Mouse (Mus musculus) adrenal gland, postnatal 4 days (tissue): Measurements from ENCODE around the gene Uqcc2. TPM values are rescaled to one million over a fixed set of nuclear protein-coding genes. Genes with fewer than 3 reads are reported as not detected.

ENCODE experiments used
- DNase-seq, 2 experiments: peaks; one replicate each; pipeline ENCODE4 v3.0.0; 2021 to 2022; ENCODE audit warnings: low spot score in 2 of 2, mixed read lengths in 2 of 2
- long read RNA-seq, 2 experiments: library from polyadenylated mRNA; stranded (forward); transcript quantifications; one replicate each; pipeline ENCODE4 v2.0.0; 2021
- total RNA-seq, 2 experiments: library from RNA; stranded (reverse); gene quantifications; 2 replicates each; pipeline ENCODE4 v1.2.3; 2021

The Uqcc2 gene
- 100 to 1,000 TPM; 128 to 138 TPM for total RNA-seq
- long read RNA-seq, experiment 1, transcript Uqcc2-201 (4 exons, 500 nt): major isoform, 90 of 95 reads
- long read RNA-seq, experiment 1, partial matches to known transcripts: 1 of 95 reads
- long read RNA-seq, experiment 1, other reads (novel, unspliced or antisense): 4 of 95 reads
- long read RNA-seq, experiment 2, transcript Uqcc2-201 (4 exons, 500 nt): major isoform, 68 of 70 reads
- long read RNA-seq, experiment 2, partial matches to known transcripts: 1 of 70 reads
- long read RNA-seq, experiment 2, other reads (novel, unspliced or antisense): 1 of 70 reads

DNA sequence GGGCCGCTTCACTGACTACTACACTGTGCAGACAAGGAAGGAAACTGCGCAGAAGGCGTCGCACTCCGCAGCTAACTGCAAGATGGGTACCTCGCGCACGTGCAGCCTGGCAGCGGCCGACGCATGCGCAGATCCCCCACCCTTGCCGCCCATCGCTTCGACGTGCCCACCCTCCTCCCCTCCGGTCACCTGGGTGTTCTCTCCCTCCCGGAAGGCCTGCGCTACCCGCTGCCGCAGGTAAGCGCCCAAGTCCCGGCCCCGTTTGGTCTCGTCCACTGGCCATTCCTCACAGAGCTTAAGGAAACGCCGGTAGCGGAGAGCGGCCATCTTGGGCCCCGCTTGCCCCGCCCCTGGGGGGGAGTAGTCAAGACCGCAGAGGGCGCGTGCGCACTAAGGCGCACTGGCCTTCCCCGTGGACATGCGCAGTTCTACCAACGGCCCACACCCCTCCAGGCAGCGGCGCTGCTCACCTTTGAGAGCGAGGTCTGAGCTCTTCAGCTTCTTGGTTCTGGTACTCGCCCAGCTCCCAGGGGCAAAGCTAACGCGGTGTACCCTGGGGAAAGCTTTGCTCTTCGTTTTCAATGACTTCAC is at the start of gene Uqcc2:
Gene Uqcc2 (minus strand): TSS at position 366 of the 591 bp plus-strand sequence.
- peak; percentile 94 to 97 for DNase-seq

GRCm38 (mm10) chr17:27182401-27182800 is 48.7 kb upstream of the Uqcc2 start:
- DNase-seq: no peak

DNA sequence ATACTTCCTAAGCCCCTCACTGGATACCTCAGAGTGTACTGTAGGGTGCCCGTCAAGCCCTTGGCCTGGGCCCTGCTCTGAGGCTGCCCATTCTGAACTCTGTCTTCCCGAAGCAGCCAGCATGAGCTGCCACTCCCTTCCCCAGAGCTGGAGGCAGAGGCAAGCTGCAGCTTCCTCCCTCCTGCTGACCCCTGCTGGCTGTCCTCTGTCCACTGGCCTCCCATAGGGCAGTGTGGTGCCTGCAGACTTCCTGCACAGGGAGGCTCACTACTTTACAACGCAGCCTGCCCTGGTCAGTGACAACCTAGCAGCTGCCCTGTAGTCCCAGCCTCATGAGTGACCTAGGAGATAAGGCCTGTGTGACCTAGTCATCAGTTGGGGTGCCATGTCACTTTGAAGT is 48.0 kb upstream of the Uqcc2 start:
- no peak for DNase-seq

DNA sequence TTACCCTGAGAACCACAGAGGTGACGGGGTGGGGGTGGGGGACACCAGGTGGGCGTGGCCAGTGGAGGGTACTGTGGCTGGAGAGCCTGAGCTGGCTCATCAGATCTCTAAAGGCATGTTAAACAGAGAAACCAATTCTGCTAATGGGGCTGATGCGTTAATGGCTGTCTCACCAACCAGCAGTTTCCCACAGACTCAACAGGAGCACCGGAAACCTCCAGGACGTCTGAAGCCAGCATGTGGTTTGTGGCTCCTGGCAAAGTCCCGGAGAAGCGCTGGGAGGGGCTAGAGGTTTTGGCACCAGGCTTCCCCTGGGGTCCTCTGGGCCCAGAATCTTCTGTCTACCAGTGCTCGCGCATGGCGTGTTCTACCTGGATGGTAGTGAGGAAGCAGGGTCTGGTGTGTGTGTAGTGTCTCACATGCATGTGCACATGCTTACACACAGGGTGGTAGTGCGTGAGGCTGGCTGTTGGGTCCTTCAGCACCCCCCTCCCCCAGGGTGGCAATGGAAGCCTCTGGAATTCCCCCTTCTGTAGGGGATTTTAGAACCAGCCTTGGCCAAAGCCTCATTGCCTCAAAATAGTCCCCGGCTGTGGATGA is 46.1 kb upstream of the Uqcc2 start:
- no peak for DNase-seq

GRCm38 (mm10) chr17:27178427-27179177 is 44.9 kb upstream of the Uqcc2 start:
- no peak for DNase-seq

DNA sequence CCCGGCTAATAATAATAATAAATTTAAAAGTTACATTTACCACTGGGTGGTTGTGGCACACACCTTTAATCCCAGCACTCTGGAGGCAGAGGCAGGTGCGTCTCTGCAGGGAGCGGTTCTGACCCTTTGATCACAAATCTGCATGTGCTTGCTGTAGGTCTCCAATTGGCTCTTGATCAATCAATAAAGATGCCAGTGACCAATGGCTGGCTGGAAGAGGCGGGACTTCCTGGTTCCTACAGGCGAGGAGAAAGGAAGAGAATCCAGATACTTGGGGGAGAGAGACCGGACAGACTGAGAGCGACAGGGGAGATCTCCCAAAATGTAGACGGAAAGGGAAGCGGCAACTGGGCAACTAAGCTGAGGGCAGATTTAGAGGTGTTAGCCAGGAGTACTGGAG is 44.3 kb upstream of the Uqcc2 start:
- no peak for DNase-seq

- DNase-seq: no peak
Observed at GRCm38 (mm10) chr17:27176754-27177153, 43.0 kb upstream of the Uqcc2 start.

DNA sequence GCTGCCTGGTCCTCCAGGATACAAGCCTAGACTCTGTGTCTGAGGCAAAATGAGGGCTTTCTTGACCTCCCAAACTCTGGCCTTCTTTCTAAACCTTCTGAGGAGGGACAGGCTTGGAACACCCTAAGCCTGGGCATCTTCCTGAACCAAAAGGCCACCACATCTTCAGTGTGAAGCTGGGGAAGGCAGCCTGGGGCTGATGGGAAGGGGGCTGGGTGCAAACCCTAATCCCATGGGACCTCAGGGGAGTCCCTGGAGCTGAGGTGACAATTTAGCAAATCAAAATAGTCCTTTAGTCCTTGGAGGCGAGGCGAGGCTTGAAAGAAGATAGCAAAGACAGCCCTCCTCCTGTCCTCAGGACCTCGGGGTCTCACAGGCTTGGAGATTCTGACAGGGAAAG is 42.6 kb upstream of the Uqcc2 start:
- no peak for DNase-seq

DNA sequence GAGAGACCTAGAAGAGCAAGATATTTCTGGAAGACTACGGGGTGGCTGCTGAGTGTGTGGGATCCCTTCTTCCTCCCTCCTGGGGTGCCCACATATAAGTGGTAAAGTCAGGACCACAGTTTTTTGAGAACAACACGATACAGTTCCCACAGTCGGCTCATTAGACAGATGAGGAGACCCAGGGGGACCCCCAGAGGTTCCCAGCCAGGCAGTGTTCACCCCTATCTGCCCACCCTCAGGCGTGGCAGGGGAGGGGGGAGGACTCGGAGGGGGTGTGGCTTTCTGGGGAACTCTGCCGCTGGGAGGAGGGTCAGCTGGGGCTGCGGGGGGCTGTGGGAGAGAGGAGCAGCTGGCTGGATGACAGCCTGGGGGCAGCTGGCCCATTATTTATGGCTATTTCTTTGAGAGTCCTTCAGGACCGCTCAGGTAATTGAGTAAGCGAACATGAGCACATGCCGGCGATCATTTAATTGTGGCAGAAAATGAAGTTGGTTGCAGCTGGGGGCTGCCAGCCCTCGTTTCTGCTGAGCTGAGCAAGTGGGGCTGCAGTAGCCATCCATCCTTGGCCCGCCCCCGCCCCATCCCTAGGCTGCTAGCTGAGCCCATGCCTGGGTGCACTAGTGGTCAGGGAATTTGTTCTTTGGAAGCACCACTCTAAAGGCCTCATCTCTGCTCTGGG is 41.6 kb upstream of the Uqcc2 start:
- DNase-seq: no peak

GRCm38 (mm10) chr17:27173715-27174114 is 40.0 kb upstream of the Uqcc2 start:
- DNase-seq: no peak

GRCm38 (mm10) chr17:27172459-27172858 is 38.7 kb upstream of the Uqcc2 start:
- no peak for DNase-seq

DNA sequence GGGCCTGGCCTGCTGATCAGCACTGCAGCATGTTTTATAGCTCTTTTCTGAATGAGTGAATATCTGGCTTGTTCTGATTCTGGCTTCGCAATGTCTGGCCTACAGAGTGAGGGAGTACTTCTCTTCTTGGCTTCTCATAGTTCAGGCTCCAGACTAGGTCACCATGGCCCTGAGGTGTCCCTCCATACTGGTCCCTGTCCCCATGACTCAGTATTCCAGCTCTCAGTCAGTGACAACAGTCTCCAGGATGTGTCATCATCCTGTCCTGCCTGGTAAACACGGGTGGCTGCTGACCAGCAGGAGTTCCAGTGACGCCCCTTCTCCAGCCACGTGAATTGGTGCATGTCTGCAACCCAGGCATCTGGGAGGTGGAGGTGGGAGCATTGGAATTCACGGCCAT is 37.4 kb upstream of the Uqcc2 start:
- DNase-seq: no peak

GRCm38 (mm10) chr17:27169952-27170695 is 36.4 kb upstream of the Uqcc2 start:
- DNase-seq: no peak

DNA sequence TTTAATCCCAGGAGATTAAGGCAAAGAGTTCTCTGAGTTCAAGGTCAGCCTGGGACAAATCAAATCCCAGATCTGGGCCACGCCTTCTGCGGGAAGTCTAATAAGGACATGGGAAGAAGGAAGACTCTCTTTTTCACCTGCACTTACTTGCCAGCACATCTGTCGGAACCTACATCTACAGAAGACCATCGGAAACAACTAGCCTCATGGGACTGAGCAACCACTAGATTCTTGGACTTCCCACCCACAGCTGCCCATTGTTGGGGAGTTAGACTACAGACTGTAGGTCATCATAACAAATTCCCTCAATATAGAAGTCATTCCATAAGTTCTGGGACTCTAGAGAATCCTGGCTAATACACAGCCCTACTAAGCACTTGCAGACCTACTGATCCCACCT is 34.9 kb upstream of the Uqcc2 start:
- DNase-seq: no peak

DNA sequence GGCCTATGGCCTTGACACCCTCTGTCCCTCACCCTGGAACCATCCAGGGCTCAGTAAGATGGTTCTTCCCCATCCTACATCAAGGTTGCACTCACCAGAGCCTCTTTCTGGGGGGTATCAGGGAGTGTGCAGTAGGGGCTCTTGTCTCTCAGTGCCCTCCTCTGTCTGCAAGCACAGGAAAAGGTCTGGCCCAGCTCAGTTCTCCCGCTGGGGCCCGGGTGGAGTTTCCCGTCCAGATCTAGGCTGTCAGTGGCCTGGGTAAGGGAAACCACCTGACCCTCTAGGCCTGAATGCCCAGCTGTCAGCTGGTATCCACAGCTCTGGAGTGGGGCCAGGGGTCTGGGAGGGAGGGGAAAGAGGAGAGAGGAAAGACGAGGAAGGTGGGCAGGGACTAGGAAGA is 33.8 kb upstream of the Uqcc2 start, which contains the start of gene Ip6k3:
Gene Ip6k3 (minus strand): TSS at position 251 of the 400 bp plus-strand sequence.
- DNase-seq: no peak

DNA sequence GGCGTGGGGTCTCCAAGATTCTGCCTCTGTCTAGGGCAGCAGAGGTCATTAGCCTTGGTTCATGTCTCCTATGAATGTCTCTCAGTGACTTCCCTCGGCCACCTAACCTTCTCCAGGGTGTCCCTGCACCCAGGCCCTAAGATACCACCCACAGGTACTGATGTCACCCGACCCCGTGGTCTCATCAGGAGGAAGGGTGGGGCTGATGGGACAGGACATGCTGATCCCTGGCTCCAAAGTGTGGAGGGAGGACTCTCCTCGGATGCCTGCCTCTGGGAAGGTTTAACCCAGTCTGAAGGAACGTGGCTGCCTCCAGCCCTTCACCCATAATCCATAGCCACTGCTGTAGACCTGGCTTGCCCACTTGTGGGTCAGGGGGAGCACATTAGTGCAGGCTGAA is 33.2 kb upstream of the Uqcc2 start:
- no peak for DNase-seq

GRCm38 (mm10) chr17:27165054-27165773 is 31.5 kb upstream of the Uqcc2 start:
- no peak for DNase-seq

- DNase-seq: no peak
Observed at GRCm38 (mm10) chr17:27160905-27161304, 27.2 kb upstream of the Uqcc2 start.

DNA sequence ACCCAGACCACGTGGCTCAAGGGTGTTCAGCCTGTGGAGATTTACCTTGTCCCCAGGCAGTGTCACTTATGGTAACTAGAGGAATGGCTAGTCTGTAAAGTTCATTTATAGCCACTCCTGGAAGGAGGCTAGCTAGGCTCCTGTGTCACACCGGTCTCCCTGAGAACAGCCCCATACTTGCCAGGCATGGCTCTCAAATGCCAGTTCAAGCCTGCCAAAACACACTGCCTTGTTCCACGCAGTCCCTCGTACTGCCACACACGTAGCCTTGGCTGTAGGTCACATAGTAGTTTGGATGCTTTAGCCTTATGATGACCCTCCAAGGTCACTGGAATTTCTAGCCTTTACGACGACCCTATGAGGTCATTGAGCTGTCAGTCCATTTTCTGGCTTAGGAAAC is 25.5 kb upstream of the Uqcc2 start:
- no peak for DNase-seq

GRCm38 (mm10) chr17:27158439-27158838 is 24.7 kb upstream of the Uqcc2 start:
- DNase-seq: no peak
